Mouse (Mus musculus): Measurements from ENCODE around the gene Cpne2. TPM values are rescaled to one million over a fixed set of nuclear protein-coding genes. Genes with fewer than 3 reads are reported as not detected.

Cpne2 gene
- total RNA-seq, 2 experiments from 2014 or later, result 12.9 to 18.3 TPM

GRCm38 (mm10) chr8:94581820-94582483 lies 49.2 kb downstream of the Cpne2 start:
- DNase-seq, result no peak

GRCm38 (mm10) chr8:94582569-94582968 lies 49.8 kb downstream of the Cpne2 start:
- DNase-seq, result no peak

GRCm38 (mm10) chr8:94584238-94584817 lies 51.5 kb downstream of the Cpne2 start:
- peak in 1 of 2 experiments; percentile 52 for DNase-seq

- DNase-seq, result no peak
Observed at GRCm38 (mm10) chr8:94591691-94592090, 58.9 kb downstream of the Cpne2 start.

- DNase-seq, result no peak
Observed at GRCm38 (mm10) chr8:94594211-94594610, 61.4 kb downstream of the Cpne2 start.

- DNase-seq, result no peak
Observed at GRCm38 (mm10) chr8:94600478-94600877, 67.7 kb downstream of the Cpne2 start.

- peak; percentile 19 to 21 for DNase-seq
Observed at GRCm38 (mm10) chr8:94601034-94601606, 68.3 kb downstream of the Cpne2 start.

- peak; percentile 99 to 100 for DNase-seq
Observed at GRCm38 (mm10) chr8:94601607-94602385, 69.0 kb downstream of the Cpne2 start, which contains the start of the genes Rspry1 and Fam192a. Gene Rspry1, plus strand, starts transcription at chr8:94601937. Gene Fam192a, minus strand, starts transcription at chr8:94601997.

GRCm38 (mm10) chr8:94602471-94603131 lies 69.8 kb downstream of the Cpne2 start:
- peak; percentile 27 to 44 for DNase-seq

GRCm38 (mm10) chr8:94604030-94604429 lies 71.2 kb downstream of the Cpne2 start:
- DNase-seq, result no peak

- no peak for DNase-seq
Observed at GRCm38 (mm10) chr8:94607064-94607463, 74.3 kb downstream of the Cpne2 start.

Small RNAs within 50 kb of the gene (microRNA-seq; reads per million reads assigned to microRNA genes)
- gene Mir7072, result not detected

Other genes starting within 250 kb of the Cpne2 start
- not detected for gene Slc12a3, start 203.8 kb upstream of the Cpne2 start, total RNA-seq (2021)
- gene Herpud1, start 146.6 kb upstream of the Cpne2 start, total RNA-seq (2021), result 100 to 1,000 TPM; 109 to 110 TPM
- gene Nlrc5, start 98.6 kb upstream of the Cpne2 start, total RNA-seq (2021), result 1 to 10 TPM; 3.5 to 7.4 TPM
- gene Rspry1, start 68.9 kb downstream of the Cpne2 start, total RNA-seq (2021), result 10 to 100 TPM; 22.3 to 22.5 TPM
- 10 to 100 TPM; 32.0 to 33.2 TPM for gene Fam192a, start 69.0 kb downstream of the Cpne2 start, total RNA-seq (2021)
- 10 to 100 TPM; 71.0 to 73.8 TPM for gene Arl2bp, start 133.6 kb downstream of the Cpne2 start, total RNA-seq (2021)
- under 1 TPM; 0.82 to 0.99 TPM for gene Pllp, start 163.3 kb downstream of the Cpne2 start, total RNA-seq (2021)
- not detected for gene Ccl22, start 212.6 kb downstream of the Cpne2 start, total RNA-seq (2021)
- gene Cx3cl1, start 239.0 kb downstream of the Cpne2 start, total RNA-seq (2021), result 10 to 100 TPM; 26.2 to 35.5 TPM

Data from adrenal gland, postnatal 36 days (tissue).